Mouse (Mus musculus): ENCODE results near the gene Lgals9.

The Lgals9 gene

DNA sequence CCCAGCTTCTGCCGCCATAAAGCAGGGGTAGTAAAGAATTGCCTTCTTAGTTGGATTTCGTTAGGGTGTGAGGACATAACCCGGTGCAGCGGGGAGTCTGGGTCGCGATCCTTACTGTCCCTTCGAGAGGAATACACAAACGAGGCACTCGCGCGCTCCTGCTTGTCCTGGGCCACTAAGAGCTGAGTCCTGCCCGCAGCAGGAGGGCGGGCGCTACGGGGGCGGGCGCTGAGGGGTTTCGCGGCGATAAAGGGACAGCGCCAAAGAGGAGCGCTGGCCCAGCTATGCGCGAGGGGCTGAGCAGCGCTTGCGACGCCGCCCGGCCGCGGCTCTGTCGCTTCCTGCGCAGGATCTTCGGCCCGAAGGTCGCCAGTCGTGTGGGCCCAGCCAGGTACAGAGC lies 59.8 kb downstream of the Lgals9 start:
- in situ Hi-C loops (cut with MboI, MseI) = no loop called here

DNA sequence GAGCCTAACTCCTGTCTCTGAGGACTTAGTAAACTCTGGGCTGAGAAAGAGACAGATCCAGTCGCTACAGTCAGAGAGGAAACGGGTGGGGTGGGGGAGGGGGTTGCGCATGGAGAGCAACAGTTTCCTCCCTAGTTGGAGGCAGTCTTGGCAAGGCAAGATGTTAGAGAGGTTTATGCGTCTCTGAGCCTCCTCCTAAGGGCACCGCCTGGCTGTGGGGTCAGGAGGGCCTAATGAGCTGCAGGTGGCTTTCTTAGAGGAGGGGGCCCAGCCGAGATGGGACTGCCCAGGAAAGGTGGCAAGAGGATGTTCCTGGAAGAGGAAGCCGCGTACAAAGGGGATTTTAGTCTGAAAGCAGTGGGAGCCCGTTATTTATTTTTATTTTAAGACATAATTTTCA lies 60.6 kb downstream of the Lgals9 start:
- in situ Hi-C loops (cut with MboI, MseI) = no loop called here

DNA sequence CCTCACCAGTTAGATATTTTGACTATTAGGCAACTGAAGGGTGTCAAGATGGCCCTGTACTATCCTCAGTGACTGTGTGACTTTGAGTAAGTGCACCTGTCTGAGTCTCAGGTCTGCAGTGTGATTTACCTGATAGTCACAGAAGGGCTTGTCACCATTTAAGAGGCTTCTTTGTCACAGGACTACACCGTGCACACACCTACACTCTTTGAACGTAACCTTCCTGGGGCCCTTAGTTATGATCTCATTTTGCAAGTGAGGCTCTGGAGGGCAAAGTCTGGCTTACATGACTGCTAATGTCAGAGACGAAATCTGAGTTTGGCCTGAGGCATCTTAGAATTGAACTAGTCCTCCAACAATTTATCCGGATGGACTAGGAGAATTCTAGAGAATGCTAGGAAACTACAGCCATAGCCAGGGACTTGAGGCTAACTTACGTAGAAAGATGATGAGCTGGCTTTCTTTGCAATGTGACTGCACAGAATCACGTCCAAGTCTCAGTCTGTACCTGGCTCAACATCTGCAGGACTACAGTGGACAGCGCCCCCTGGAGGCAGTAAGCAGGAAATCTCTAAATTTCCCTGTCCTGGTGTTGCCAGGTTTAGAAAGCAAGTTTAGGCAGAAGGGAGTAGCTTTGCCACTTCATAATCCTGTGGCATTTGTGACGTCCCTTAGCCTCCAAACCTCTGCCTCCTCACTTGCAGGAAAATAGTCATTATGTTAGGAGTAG lies 61.9 kb downstream of the Lgals9 start:
- in situ Hi-C loops (cut with MboI, MseI) = no loop called here

DNA sequence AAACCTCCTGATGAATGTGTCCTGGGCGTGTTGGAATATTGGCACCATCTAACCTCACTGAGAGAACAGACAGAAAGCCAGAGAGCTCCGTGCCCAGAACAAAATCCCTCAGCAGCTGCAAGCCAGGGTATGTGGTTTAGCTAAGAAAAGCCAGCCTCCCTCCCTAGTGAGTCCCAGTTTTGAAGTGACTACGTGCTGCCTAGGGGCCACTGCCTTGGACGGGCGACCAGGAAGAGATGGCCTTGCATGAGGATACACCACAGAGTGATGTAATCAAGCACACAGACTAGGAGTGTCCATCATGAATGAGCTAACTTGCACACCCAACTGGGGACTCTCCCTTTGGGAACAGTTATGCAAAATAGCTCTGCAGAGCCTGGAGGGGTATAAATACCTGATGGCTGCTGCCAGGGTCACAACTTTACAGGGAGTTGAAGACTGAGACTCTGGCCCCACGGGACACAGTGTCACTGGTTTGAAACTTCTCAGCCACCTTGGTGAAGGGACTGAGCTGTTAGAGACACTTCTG lies 64.3 kb downstream of the Lgals9 start, which contains the start of gene Nos2:
Gene Nos2 (plus strand): TSS at position 377 of the 529 bp plus-strand sequence.
- in situ Hi-C loops (cut with MboI, MseI) = no loop called here

DNA sequence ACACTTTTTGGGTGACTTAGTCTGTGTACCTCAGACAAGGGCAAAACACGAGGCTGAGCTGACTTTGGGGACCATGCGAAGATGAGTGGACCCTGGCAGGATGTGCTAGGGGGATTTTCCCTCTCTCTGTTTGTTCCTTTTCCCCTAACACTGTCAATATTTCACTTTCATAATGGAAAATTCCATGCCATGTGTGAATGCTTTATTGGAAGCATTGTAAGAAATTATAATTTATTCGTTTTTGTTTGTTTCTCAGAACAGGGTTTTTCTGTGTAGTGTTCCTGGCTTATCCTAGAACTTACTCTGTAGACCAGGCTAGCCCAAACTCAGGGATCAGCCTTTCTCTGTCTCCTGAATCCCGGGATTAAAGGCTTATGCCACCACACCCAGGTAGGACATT lies 65.0 kb downstream of the Lgals9 start:
- in situ Hi-C loops (cut with MboI, MseI) = no loop called here

DNA sequence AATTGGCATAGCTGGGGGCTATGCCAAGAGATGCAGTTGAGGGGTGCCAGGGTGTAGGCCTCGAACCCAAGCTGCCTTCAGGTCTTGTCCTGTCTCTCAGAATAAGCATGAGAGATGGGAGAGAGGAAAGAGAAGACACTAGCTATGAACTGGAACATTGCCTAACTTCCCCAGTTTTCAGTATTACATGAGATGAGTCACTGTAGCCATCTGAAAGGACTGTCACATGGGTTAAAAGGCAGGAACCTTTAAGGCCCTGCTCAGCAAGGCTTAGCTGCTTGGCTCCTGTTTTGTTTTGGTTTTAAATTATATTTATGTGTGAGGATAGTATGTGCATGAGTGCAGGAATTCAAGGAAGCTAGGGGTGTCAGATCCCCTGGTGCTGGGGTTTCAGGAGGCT lies 68.3 kb downstream of the Lgals9 start:
- in situ Hi-C loops (cut with MboI, MseI) = no loop called here

DNA sequence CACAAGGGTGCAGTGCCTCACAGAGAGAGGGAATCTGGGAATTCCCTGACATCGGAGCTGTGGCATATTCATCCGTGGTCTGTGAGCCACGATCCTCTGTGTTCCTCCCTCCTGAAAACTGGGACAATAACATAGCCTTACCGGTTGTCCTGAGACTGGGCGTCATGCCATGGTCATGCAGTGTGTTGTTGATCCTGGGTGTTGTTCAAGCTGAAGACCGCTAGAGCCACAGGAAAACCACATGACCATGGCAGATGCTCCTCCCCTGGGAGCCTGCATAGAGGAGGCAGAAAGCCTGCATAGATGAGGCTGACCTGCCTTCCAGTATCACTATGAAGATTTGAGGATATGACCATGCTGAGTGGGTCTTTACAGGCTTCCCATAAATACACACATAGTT lies 69.3 kb downstream of the Lgals9 start:
- in situ Hi-C loops (cut with MboI, MseI) = no loop called here

Measured in T-helper 1 cell (primary cell).